Mouse (Mus musculus): ENCODE measurements around the gene Slc41a3. TPM values are rescaled to one million over a fixed set of nuclear protein-coding genes. Genes with fewer than 3 reads are reported as not detected.

Slc41a3 gene
- total and polyA plus RNA-seq, 2 experiments from 2014 or later = 23.4 to 35.0 TPM

GRCm38 (mm10) chr6:90620791-90621583, 16.5 kb downstream of the Slc41a3 start:
- no peak for DNase-seq (ENCODE audit: low spot score)
- no peak overlapping the region; the same call in 1 of the 2 replicates for H3K4me2 ChIP-seq (ENCODE audit: low read depth, low read length)

GRCm38 (mm10) chr6:90621584-90621890, 17.0 kb downstream of the Slc41a3 start:
- no peaks in the 10 kb centered on the region for H3K9me3 ChIP-seq (replicated peaks; ENCODE audit: control insufficient read depth, low read length)
- H3K27ac ChIP-seq (ENCODE audit: low read depth) = peak overlapping the region; percentile 54
- H3K4me1 ChIP-seq (ENCODE audit: control insufficient read depth, insufficient read depth) = peaks cover 65% of the 10 kb centered on the region
- H3K4me2 ChIP-seq (ENCODE audit: low read depth, low read length) = no peak overlapping the region
- DNase-seq (ENCODE audit: low spot score) = no peak
- ATAC-seq (ENCODE audit: insufficient read depth, low read depth) = no peak
- 42% methylated on average over 6 of the region's 6 CpGs for WGBS
- no peak overlapping the region for H3K4me3 ChIP-seq (ENCODE audit: low read depth, low read length)
- peaks cover 7% of the 10 kb centered on the region; the same call in 1 of the 2 replicates for H3K36me3 ChIP-seq (replicated peaks; ENCODE audit: control insufficient read depth, insufficient read depth, low read length)
- H3K9ac ChIP-seq (replicated peaks; ENCODE audit: low read depth, low read length) = no peak overlapping the region
- TF ChIP-seq EP300 (IDR thresholded peaks at IDR 0.05; ENCODE audit: low read depth) (no peak), CTCF (IDR thresholded peaks at IDR 0.05; ENCODE audit: low read depth) (no peak)
- H3K27me3 ChIP-seq (ENCODE audit: control insufficient read depth, insufficient read depth, low read length) = no peaks in the 10 kb centered on the region

More at GRCm38 (mm10) chr6:90620791-90621583, 16.5 kb downstream of the Slc41a3 start:
- H3K27ac ChIP-seq (ENCODE audit: low read depth) = peak overlapping the region; percentile 54
- peaks cover 67% of the 10 kb centered on the region for H3K4me1 ChIP-seq (ENCODE audit: control insufficient read depth, insufficient read depth)
- 54% methylated on average over 9 of the region's 9 CpGs for WGBS
- H3K4me3 ChIP-seq (ENCODE audit: low read depth, low read length) = no peak overlapping the region
- peaks cover 5% of the 10 kb centered on the region; the same call in 1 of the 2 replicates for H3K36me3 ChIP-seq (replicated peaks; ENCODE audit: control insufficient read depth, insufficient read depth, low read length)
- peak; percentile 10; the same call in 1 of the 2 replicates for ATAC-seq (ENCODE audit: insufficient read depth, low read depth)
- no peaks in the 10 kb centered on the region for H3K9me3 ChIP-seq (replicated peaks; ENCODE audit: control insufficient read depth, low read length)
- TF ChIP-seq CTCF (IDR thresholded peaks at IDR 0.05; ENCODE audit: low read depth) = no peak
- TF ChIP-seq EP300 (IDR thresholded peaks at IDR 0.05; ENCODE audit: low read depth) = no peak
- no peaks in the 10 kb centered on the region for H3K27me3 ChIP-seq (ENCODE audit: control insufficient read depth, insufficient read depth, low read length)
- peak overlapping the region; percentile 1; the same call in 1 of the 2 replicates for H3K9ac ChIP-seq (replicated peaks; ENCODE audit: low read depth, low read length)

DNA sequence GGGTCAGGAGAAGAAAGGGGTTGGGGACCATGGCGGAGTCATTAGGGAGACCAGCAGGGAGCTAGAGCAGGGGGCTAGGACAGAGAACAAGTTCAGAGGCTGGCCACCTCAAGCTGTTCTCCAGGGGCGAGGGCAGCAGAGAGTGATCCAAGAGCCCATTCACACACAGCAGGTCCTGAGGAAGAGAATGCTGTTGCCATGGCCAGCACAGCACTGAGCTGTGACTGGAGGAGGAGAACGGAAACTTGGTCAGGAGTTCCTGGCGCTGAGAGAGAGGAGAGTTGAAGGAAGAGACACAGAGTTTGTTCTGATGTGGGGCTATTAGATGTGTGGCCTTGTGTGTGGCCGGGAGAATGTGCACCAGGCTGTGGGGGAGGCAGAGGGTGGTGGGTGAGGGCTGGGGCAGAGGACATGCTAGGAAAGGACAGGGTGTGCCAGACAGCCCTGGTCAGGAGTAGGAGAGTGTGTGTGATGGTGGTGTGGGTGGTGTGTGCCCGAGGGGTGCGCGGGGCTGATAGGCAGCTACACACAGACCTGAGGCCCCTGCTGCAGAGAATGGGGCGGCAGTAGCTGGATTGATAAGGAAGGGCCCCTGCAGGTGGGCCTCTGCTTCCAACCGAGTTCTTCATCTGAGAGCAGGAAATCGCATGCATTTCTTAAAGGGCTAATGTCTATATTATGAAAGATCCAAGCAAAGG, 18.4 kb downstream of the Slc41a3 start:
- peak overlapping the region; percentile 67 for H3K27ac ChIP-seq (ENCODE audit: low read depth)
- H3K36me3 ChIP-seq (replicated peaks; ENCODE audit: control insufficient read depth, insufficient read depth, low read length) = peaks cover 14% of the 10 kb centered on the region
- peak overlapping the region; percentile 35; the same call in 1 of the 2 replicates for H3K9ac ChIP-seq (replicated peaks; ENCODE audit: low read depth, low read length)
- DNase-seq (ENCODE audit: low spot score) (no peak), ATAC-seq (ENCODE audit: insufficient read depth, low read depth) (peak; percentile 54)
- TF ChIP-seq EP300 (IDR thresholded peaks at IDR 0.05; ENCODE audit: low read depth) (no peak), CTCF (IDR thresholded peaks at IDR 0.05; ENCODE audit: low read depth) (no peak)
- peaks cover 55% of the 10 kb centered on the region for H3K4me1 ChIP-seq (ENCODE audit: control insufficient read depth, insufficient read depth)
- H3K27me3 ChIP-seq (ENCODE audit: control insufficient read depth, insufficient read depth, low read length) = no peaks in the 10 kb centered on the region
- no peak overlapping the region for H3K4me3 ChIP-seq (ENCODE audit: low read depth, low read length)
- H3K4me2 ChIP-seq (ENCODE audit: low read depth, low read length) = peak overlapping the region; percentile 1; the same call in 1 of the 2 replicates
- H3K9me3 ChIP-seq (replicated peaks; ENCODE audit: control insufficient read depth, low read length) = no peaks in the 10 kb centered on the region
- 25% methylated on average over 11 of the region's 11 CpGs for WGBS

GRCm38 (mm10) chr6:90623456-90623836, 18.9 kb downstream of the Slc41a3 start:
- ATAC-seq (ENCODE audit: insufficient read depth, low read depth) (no peak), DNase-seq (ENCODE audit: low spot score) (no peak)
- H3K9me3 ChIP-seq (replicated peaks; ENCODE audit: control insufficient read depth, low read length) = no peaks in the 10 kb centered on the region
- no peaks in the 10 kb centered on the region for H3K27me3 ChIP-seq (ENCODE audit: control insufficient read depth, insufficient read depth, low read length)
- TF ChIP-seq EP300 (IDR thresholded peaks at IDR 0.05; ENCODE audit: low read depth) = no peak
- TF ChIP-seq CTCF (IDR thresholded peaks at IDR 0.05; ENCODE audit: low read depth) = no peak
- WGBS = 62% methylated on average over 5 of the region's 5 CpGs
- no peak overlapping the region for H3K4me3 ChIP-seq (ENCODE audit: low read depth, low read length)
- 0 out of 2 replicates have a peak overlapping the region, but pooled peaks have one; percentile 1 for H3K4me2 ChIP-seq (ENCODE audit: low read depth, low read length)
- peaks cover 51% of the 10 kb centered on the region for H3K4me1 ChIP-seq (ENCODE audit: control insufficient read depth, insufficient read depth)
- peak overlapping the region; percentile 67 for H3K27ac ChIP-seq (ENCODE audit: low read depth)
- H3K36me3 ChIP-seq (replicated peaks; ENCODE audit: control insufficient read depth, insufficient read depth, low read length) = peaks cover 15% of the 10 kb centered on the region
- no peak overlapping the region for H3K9ac ChIP-seq (replicated peaks; ENCODE audit: low read depth, low read length)

DNA sequence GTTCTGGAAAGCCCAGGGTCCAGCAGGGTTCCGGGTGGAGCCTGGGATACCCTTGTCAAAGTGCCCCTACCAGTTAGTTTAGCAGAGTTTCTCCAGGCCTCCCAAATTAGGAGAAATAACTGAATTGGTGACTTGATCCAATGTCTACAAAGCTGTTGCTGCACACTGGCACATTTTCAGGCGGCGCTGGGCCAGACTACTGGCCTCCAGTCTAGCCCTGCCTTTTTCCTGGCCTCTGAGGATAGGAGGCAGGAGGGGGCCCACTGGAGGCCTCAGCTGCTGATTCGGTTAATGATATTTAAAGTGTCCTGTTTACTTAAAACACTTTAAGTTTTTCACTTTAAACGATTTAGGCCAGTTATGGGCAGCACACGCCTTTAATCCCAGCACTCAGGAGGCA, 19.7 kb downstream of the Slc41a3 start:
- Histone ChIP-seq H3K4me3 (ENCODE audit: low read depth, low read length) (no peak overlapping the region), H3K4me1 (ENCODE audit: control insufficient read depth, insufficient read depth) (peaks cover 45% of the 10 kb centered on the region), H3K36me3 (replicated peaks; ENCODE audit: control insufficient read depth, insufficient read depth, low read length) (peaks cover 19% of the 10 kb centered on the region), H3K9me3 (replicated peaks; ENCODE audit: control insufficient read depth, low read length) (no peaks in the 10 kb centered on the region), H3K27ac (ENCODE audit: low read depth) (peak overlapping the region; percentile 14; the same call in 1 of the 2 replicates), H3K4me2 (ENCODE audit: low read depth, low read length) (no peak overlapping the region), H3K9ac (replicated peaks; ENCODE audit: low read depth, low read length) (no peak overlapping the region), H3K27me3 (ENCODE audit: control insufficient read depth, insufficient read depth, low read length) (no peaks in the 10 kb centered on the region)
- DNase-seq (ENCODE audit: low spot score) (no peak), ATAC-seq (ENCODE audit: insufficient read depth, low read depth) (no peak)
- 72% methylated on average over 6 of the region's 6 CpGs for whole genome bisulfite sequencing
- TF ChIP-seq EP300 (IDR thresholded peaks at IDR 0.05; ENCODE audit: low read depth) = no peak
- no peak for TF ChIP-seq CTCF (IDR thresholded peaks at IDR 0.05; ENCODE audit: low read depth)
